Mouse (Mus musculus) lung, postnatal 14 days (tissue): Measurements from ENCODE around the gene Snph.

Experiments
- DNase-seq: peaks from one replicate; pipeline ENCODE4 v3.0.0; 2021

Gene Snph

DNA sequence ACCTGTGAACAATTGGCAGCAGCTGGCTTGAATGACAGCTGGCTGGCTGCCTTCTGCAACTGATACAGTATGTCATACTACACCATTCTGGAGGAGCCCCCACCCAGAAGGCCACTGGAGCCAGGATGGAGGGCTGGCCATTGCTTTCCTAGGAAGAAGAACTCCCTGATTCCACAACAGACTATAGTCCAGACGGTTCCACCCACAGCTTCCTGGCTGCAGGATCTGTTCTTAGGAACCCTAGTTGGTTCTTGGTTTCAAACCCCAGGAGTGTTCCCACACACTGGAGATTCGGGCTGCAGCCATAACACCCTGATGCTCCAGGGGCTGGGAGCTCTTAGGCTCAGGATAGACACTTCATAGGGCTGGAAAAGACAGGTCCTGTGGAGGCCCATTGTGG is 34.3 kb downstream of the Snph start:
- no peak for DNase-seq

DNA sequence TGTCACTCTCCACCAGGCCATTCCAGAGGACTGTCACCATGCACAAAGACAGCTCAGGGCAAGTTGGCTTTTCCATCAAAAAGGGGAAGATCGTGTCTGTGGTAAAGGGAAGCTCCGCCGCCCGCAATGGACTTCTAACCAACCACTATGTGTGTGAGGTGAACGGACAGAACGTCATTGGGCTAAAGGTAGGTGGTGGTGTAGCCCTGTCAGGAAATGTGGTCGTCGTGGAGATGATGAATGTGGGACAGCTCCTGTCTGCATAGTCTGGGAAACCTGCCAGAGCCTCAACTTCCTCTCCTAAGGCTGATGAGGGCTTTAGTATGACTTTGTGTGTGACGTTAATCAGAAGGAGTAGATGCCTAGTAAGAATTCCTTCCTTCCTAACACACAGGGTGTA is 45.1 kb downstream of the Snph start:
- DNase-seq = peak; percentile 24

DNA sequence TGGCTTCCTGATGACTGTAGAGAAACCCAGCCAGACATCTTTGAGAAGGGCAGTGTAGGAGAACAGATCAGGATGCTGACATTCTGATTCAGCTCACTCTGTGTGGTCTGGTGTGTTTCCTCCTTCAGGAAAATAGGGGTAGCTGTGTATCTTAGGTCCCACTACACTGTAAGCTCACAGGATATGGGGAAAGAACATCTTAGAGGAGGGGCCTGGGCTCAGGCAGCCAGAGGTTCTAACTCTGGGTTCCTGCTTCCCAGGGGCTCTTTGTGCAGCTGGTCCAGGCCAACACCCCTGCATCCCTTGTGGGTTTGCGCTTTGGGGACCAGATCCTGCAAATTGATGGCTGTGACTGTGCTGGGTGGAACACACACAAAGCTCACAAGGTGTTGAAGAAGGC is 45.6 kb downstream of the Snph start:
- DNase-seq = no peak

DNA sequence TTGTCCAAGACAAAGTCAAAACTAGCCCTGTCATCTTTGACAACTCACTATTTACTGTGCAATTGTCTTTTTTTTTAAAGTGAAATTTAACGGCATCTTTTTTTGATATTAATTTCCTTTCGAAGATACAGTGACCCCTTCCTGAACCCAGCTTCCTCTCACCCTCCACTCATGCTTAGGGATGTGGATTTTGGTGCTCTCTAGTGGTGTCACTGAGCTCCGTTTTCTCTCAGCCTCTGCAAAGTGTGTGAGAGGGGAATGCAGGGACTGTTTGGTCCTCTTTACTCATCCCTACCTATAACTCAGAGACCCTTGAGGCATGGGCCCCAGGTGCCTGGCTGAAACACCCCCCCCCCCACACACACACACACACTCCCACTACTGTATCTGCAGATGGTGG is 46.5 kb downstream of the Snph start:
- DNase-seq = no peak

DNA sequence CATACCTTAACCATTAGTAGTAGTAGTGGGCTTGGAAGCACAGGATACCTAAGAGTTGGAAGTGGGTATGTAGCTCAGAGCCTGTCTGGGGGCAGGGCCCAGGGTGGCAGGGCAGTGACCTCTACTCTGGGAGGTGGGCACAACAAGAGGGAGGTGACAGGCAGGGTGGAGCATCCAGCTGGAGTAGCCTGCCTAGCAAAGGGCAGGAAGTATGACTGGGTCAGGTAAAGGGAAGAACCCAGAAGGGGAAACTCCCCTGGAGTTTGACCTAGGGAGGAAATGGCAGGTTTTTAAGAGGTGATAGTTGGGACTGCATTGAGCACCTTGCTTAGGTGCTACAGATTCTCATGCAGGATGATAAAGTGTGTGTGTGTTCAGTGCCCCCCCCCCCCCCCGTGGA is 51.4 kb downstream of the Snph start:
- DNase-seq = no peak

DNA sequence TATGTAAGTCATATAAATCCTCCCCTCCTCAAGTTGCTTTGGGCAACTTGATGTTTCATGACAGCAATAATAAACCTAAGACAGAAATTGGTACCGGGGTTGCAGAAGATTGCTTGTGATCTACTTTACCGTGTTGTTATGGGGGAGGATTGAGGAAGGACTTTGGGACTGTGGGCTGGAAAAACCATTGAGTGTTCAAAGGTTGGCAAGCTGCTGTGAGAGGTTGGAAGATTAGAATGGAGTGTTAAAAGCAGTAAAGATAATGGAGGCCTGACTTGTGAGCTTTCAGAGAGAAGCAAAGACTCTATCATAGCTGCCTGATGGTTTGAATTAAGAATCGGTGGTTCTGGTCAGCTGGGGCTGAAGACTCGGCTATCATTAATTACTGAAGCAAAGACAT is 53.2 kb downstream of the Snph start:
- DNase-seq = no peak

DNA sequence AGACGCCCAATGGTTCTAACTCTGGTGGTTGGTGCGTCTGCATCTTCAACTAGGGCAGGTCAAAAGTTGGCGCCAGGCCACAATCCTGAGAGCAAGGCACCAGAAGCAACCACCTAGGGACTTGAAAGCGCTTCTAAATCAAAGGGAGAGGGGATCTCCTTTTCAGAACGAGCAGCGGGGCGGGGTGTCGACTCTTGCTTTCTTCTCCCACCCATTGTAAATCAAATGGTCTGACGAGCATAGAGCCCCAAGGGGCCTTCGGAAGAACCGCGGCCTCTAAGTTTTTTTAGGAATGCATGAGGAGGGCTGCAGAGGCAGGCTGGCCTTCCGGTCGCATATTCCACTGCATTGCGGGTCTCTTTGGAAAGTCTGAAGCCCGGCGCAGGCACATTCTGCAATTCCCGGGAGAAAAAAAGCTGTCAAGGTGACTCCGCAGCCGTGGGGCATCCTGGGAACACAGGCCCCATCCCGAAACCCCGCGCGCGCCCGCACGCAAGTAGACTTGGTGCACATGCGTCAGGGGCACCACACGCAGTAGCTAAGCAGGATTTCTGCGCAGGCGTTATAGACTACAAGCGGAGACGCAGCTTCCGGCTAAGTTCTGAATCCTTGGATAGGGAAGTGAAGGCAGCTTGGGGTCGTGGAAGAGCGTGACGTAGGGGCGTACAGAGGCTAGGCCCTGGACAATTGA is 56.5 kb downstream of the Snph start:
- peak; percentile 83 for DNase-seq

DNA sequence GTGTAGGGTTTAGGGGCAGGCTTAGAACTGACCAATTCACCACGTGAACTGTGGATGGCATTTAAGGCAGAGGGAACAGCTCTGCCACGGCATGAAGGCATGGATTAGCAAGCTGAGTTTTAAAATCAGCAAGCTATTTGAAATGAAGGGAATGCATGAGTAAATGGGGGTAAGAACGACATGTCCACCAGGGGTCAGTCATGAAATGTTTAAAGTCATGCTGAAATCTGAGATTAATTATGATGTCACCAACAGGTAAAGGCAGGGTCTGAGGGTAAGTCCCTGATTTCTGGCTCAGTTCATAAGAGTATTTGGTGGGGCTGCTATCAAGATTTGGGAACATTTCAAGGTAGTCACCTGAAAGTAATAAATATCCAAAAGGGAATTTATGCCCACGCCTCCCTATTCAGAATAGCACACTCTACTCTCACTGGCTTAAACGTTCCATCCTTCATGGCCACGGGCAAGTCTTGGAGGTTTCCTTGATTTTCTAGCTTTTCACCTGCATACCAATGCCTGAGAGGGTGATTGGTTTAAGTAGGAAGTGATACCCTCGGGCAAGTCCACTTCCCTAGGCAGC is 57.2 kb downstream of the Snph start:
- DNase-seq = peak; percentile 51

DNA sequence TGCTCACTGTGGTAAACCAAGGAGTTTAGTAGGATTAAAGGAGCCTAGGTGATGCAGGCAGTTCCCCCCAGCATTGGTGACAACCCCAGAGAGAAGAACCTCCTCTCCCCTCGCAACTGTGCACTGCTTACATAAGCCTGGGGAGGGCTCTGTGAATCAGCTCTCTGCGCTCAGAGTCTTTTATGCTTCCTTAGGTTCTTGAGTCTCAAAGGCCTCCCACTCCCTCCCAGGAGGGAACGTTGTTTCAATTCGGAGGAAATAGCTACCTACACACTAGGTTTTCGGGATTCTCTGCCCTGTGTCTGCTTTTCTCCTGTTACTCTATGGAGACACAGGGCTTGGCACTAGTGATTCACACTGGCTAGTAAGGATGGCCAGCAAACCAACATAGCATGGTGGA is 57.8 kb downstream of the Snph start:
- no peak for DNase-seq

DNA sequence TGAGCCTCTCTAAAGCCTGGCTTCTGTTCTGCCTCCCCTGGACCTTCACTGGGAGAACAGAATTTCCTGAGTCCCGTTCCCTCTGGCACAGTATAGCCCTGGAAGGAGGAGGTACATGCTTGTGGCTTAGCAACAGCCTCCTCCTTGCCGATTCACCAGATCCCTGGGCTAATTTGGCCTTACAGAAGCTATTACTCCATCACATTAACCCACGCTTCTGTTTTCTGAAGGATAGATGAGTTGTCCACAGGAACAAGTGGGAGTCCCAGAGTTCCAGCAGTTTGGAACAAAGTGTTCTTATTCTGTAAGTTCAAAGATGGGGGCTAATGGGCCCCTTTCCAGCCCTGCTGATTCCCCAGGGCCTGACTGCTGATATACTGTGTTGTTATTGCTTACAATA is 58.7 kb downstream of the Snph start:
- no peak for DNase-seq

DNA sequence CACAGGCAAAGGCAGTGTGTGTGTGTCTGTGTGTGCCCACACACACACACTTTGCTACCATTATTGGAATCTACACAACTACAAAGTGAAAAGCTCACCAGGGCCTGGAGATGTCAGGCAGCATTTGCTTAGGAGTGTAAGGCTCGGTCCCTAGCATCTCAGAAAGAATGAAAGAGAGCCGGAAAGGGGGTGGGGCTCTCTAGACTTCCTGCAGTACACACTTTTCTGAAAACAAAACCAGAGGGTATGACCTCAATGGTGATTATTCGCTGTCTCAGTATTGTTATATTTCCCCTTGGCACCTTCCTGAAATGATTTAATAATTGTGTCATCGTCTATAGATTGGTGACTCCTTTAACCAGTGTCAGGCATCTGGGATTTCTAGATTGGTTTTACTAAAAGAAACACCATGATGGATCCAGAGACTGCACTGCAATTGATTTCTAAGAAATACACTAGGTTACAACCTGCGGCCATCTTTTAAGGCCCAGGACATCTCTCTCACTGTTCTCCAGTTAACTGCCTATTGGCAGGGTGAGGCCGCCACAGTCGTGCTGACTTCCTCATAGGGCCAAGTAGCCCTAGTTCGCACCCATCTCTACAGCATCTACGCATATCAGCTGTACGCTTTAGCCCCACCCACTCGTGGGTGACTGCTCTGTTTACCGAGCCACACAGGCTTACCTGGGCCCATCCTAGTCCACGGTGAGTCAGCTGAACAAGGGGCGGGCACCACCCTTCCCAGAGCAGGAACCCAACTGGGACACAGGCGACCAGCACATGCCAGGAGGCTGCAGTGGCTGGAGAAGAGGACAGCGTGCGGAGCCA is 60.3 kb downstream of the Snph start, which contains the start of gene Sdcbp2:
Sdcbp2 (plus strand) TSS at position 750 of the 828 bp plus-strand sequence.
- DNase-seq = peak; percentile 18

DNA sequence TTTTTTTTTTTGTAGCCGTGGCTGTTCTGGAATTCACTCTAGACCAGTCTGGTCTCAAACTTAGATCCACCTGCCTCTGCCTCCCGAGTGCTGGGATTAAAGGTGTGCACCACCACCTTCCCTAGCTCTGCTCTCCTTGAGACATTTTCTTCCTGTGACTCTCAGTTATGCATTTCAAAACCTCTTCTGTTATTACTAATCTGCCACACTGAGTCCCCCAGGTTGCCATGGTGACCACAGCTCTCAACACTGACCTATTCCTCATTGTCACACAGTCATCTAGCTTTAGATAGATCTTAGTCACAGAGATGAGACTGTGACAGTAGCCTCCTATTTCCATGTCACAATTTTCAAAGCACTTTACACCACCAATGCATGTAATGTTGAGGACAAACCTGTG is 62.9 kb downstream of the Snph start:
- no peak for DNase-seq

DNA sequence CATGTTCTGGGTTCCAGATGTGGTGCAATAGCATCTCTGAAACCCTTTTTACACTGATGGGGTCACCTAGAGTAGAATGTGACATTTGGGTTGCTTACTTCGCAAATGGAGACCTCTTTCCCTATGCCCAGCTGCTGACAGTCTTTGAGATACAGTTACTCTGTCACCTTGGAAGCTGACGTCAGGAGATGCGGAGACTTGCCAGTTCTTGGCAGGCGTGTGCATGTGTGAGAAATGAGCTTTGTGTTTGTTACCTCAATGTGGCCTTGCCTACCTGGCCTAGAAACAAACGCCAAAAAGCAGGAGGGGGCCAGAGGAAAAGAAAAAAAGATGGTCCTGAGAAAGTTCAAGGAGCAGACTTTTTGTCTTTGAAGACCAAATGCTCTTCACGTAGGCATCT is 65.5 kb downstream of the Snph start:
- DNase-seq = no peak

DNA sequence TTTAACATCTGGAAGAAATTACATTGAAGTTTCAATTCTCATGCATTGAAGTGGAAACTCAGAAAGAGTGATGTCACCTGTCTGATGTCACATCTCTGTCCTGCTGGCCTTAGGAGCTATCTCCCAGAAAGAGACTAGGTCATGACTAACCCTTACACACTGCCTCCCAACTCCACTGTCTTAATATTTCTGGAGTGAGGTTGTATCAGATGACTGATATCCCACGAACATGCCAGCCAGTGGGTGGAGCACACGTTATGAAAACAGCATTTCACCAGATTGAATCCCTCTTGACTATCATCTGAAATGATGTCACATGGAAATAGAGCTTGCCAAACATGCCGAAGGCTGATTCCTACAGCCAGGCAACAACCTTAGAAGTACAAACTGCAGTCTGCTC is 67.4 kb downstream of the Snph start:
- DNase-seq = no peak

DNA sequence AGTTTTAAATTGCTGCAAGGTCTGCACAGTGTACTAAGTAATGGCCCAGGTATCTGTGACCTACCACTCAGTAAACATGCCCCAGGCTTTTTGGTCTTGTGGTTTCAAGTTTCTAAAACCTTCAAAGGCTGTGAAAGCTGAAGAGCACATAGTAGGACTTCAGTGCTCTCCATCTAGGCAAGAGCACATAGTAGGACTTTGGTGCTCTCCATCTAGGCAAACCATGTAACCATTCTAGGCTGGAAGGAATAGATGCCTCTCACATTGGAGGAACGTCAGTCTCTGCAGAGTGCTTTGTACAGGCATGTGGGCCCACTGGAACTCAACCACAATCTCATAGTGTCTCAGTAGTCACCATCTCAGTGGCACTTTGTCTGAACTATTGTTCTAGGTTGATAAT is 68.4 kb downstream of the Snph start:
- DNase-seq = no peak

DNA sequence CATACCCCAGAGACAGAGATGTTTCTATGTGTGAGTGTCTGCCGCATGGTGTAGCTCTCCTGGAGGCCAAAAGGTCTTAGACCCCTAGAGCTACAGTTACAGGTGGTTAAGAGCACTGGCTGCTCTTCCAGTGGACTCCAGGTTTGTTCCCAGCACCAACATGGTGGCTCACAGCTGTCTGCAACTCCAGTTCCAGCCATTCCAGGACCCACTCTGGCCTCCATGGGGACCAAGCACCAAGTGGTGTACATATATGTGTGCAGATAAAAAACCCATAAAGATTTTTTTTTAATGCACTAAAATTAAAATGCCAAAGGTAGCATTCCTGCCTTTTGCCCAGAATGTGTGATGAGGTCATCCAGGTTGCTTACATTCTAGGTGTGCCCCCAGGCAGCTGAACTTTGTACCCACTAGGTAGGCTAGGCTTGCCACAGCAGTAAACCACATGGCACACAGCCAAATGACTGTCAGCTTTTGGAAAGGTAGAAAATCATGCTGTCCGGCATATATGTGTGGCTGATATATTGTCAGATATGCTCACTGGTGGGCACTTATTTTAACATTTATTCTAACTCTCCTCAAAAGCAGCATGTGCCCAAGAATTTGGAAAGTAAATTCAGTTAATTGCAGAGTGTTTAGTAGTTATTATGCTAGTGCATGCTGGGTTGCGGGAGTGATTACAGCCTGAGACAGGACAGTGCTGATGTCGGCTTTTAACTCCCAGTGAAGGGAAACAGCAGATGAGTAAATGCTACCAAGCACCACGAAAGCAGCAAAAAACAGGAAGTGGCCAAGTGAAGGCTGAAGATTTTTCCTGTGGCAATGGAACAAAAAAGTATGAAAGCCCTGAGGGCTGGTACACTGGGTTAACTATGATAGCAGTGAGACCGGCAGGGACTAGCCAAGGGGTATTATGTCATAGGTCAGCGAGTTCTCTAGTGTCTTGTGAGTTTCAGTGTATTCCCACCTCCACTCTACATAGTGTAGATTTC is 69.2 kb downstream of the Snph start:
- DNase-seq = no peak

DNA sequence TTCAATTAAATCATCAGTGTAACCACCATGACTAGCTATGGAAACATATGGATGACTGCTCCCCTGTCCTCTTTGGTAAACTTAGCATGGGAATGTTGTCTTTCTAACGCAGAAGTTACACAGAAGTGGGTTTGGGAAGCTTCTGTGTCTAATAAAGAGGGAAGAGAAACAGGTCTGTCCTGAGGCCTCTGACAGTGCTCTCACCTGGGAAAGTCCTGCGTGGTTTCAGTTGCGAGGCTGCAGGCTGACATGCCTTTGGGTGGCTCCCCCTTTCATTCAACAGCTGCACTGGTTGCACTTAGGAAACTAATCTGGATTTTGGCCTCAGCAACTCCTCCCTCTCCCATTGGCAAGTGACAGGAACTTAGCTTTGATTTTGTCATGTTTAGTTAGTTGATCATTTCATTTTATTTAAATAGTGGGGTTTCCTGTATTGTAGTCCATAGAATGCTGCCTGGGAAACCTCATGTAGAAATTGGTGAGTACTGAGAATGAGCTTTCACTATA is 82.7 kb downstream of the Snph start:
- DNase-seq = no peak

DNA sequence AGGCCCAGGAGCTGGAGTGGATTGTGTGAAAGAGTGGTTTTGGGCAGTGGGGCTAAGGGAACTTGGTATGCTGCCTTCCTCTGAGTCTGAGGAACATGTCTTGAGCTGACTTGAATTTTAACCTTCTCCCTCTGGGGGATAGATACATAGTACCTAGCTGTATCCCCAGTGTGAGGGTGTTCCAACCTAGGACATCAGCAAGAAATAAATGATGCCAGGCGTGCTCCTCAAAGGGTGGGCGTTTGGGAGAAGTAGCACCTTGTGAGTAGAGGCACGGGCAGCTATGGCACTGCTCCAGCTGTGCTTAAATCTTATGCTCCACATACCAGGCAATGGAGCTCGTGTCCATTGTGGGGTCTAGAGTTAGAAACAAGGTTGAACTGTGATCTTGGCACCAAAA is 85.8 kb downstream of the Snph start:
- no peak for DNase-seq

DNA sequence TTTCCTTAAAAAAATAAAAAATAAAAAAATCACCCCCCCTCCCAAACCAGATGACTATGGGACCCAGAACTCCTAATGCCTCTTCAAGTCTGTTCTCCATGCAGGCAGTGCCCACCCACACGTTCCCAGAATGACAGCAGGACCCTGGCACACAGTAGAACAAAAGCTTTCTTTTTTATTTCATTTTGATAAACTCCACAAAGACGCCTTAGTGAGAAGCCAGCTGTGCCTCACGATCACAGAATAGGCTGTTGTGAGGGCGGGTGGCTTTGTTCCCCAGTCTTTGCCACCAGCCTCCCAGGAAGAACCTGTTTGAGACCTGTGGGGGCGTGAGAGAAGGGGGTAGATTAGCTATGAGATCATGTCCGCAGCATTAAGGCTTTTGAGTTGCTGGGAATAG is 87.7 kb downstream of the Snph start:
- no peak for DNase-seq

DNA sequence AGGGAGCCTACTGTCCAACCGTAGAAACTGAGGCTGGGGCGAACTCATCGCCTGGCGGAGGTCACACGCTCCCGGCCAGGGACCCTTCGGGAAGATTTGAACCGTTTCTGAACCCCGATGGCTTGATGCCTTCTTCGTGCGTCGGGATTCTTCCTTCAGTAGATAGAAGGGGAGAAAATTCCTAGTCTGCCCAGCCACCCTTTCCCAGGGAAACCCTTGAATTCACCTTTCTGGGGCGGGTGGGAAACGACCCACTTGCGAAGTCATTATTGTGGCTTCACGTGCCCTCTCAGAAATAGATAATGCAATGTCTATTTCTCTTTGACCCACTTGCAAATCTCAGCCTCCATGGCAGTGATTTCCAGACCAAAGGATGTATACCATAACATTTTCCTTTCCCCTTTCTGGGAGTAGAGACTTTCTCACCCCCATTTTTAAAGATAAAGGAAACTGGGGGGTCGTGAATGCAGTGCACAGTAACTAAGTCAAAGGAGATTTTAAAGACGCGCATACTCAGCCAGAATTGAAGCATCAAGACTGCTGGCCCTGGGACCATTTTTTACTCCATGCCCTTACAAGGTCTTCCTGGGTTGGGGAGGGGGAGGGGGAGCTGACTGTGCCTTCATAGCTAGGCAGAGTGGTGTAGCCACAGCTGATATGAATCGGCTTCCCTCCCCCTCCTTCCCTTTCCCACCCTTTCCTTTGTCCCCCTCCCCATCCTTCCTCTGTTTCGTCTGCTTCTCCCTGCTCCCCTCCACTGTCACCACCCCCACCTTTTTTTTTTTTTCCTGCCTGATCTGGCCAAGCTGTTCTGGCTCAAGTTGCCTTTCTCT is 89.1 kb downstream of the Snph start:
- DNase-seq = peak; percentile 74

DNA sequence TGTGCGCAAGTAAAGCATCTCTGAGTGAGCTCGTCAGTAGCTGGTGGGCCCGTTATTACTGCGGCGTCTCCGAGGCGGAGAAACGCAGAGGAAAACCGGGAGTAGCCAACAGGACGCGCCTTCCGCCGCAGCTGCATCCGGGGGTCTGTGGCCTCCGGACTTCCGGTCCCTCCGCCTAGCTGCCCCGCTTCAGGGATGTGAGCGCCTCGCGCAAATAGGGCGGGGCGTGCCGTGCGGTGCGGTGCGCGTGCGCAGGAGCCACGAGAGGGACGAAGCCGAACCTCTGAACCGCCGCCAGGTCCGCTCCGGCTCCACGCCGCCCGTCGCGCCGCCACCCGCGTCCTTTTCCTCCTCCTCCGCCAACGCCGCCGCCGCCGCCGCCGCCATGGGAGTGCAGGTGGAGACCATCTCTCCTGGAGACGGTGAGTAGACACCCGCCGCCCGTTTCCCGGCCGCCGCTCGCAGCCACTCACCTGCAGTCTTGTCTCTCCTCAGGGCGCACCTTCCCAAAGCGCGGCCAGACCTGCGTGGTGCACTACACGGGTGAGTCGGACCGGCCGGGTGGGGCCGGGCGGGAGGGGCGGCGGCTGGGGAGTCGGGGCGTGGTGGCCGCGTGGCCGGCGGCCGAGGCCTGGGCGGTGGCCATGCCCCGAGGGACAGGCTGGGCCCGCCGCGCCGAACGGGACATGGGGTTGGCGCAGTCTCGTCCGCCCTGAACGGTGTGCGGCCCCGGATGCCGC is 89.9 kb downstream of the Snph start, which contains the start of gene Fkbp1a:
Fkbp1a (plus strand) TSS at position 161 of the 740 bp plus-strand sequence.
- peak; percentile 98 for DNase-seq
